Mouse (Mus musculus) adrenal gland (tissue): ENCODE data around the gene Tmpo.

Experiments
- intact Hi-C: fragments of 180-260 bp; cut with DNase I; formaldehyde crosslinking; loops from one replicate; pipeline ENCODE4 v1.15.1; 2025

Tmpo gene

GRCm38 (mm10) chr10:91123828-91124822, 57.0 kb downstream of the Tmpo start, which contains the start of gene Slc25a3:
TSS of gene Slc25a3 (minus strand) at chr10:91124059.
- intact Hi-C loops: loop anchor here (5.0 kb wide), 1 partner anchor 42 kb away; the partner anchor contains the start of genes Apaf1 and Ikbip

GRCm38 (mm10) chr10:91123281-91123827, 57.8 kb downstream of the Tmpo start:
- intact Hi-C loops: loop anchor here (5.0 kb wide), 1 partner anchor 41 kb away; the partner anchor contains the start of genes Apaf1 and Ikbip

DNA sequence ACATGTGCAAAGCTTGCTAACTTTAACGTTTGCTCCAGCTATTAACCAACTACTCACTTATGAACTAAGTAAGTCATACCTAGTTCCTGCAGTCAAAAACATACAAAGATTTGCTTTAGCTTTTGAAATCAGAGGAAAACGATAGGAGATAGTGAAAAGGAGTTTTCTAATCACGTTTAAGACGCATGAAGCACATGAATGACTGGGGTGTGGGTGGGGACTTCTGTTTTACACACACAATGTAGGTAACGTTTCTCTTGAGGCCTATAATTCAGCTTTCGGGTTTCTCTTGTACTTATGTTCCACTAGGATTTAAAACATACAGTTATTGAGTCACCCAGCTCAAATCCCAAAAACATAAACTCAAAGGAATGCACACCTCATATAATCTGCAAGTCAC, 58.5 kb downstream of the Tmpo start:
- intact Hi-C loops: loop anchor here (5.0 kb wide), 1 partner anchor 40 kb away; the partner anchor contains the start of genes Apaf1 and Ikbip

DNA sequence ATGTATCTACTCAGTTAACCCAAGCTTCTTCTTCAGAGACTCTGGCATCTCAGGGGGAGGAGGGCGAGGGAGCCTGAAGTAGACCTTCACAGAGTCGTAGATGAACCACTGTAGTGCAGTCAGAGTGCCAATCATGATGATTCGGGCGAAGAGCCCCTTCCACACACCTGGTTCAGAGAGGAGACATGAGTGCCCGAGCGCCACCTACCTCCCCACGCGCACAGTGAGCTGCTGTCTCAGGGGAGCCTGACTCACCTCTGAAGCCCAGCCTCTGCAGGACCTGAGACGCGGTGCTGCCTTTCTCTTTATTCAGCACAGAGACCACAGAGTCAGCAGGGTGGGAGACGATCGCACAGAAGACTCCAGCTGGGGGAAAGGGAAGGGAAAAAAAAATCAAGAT, 64.2 kb downstream of the Tmpo start:
- intact Hi-C loops: no loop called here

DNA sequence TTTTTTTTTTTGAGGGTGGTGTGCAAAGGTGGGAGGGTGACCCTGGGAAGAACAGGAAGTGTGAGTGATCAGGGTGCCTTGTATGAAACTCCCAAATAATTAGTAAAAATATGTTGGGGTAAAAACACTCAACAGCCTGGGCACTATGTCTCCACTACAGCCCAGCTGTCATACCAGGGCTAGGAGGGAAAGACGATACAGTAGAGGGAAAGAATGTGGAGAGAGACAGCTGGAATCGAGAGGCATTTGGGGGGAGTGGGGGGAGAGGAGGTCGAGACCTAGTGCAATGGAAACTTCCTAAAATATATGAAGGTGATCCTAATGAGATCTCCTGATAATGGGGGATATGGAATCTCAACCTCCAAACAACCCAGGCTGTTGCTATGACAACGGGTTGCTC, 71.3 kb downstream of the Tmpo start:
- intact Hi-C loops: no loop called here

DNA sequence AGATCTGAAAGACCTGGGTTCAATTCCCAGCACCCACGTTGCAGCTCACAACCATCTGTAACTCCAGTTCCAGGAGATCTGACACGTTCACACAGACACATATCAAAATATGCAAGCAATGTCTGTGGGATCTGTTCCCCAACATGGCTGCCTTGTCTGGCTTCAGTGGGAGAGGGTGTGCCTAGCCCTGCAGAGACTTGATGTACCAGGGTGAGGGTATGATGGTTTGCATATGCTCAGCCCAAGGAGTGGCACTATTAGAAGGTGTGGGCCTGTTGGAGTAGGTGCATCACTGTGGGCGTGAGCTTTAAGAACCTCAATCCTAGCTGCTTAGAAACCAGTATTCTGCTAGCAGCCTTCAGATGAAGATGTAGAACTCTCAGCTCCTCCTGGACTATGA, 75.1 kb downstream of the Tmpo start:
- intact Hi-C loops: no loop called here

GRCm38 (mm10) chr10:91102799-91103590, 78.1 kb downstream of the Tmpo start:
- intact Hi-C loops: no loop called here

- intact Hi-C loops: no loop called here
Observed at GRCm38 (mm10) chr10:91101936-91102335, 79.2 kb downstream of the Tmpo start.

DNA sequence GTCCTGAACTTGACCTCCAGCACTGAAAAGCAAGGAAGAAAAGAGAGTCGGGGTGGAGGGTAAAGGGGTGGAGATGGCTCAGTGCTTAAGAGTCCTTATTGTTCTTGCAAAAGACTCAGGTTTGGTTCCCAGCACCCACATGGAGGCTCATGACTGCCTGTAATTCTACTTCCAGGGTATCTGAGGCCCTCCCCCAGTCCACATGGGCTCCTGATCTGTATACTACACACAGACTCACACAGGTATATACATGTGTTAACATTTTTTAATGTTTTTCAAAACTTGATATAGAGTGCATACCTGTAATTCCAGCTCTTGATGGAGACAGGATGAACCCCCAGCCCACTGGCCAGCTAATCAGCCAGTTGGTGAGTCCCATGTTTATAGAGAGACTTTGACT, 81.0 kb downstream of the Tmpo start:
- intact Hi-C loops: no loop called here

- intact Hi-C loops: no loop called here
Observed at GRCm38 (mm10) chr10:91098056-91098455, 83.1 kb downstream of the Tmpo start.
